In genomic region chr6:137759681-137760080, GRCm38 (mm10) we compare ENCODE assay signal across 10 mouse cellular contexts. TPM values are rescaled to one million over a fixed set of nuclear protein-coding genes. Genes with fewer than 3 reads are reported as not detected.
A peak's percentile ranks its signal among the peaks of the same experiment; 100 is the strongest.
DNase-seq lines count a peak whose midpoint lies in the region; ATAC-seq and TF ChIP-seq lines count a peak whose summit lies in the region.
"Had no signal": no experiment of that assay in that cellular context is flagged by ENCODE, and none has a peak within 500 bp of the region (broad histone marks: within the 10 kb centered on the region; RNA-seq: fewer than 3 reads in every experiment).

No protein-coding gene starts in this region.

- DNase-seq in kidney, postnatal 0 days (ENCODE audit: low spot score), result peak; percentile 29
- no peak for DNase-seq in kidney, adult 8-10 months
- DNase-seq in embryo, embryonic 11 days, result peak; percentile 46
- no peak for DNase-seq in gastrocnemius, postnatal 36 days
- no peak for DNase-seq in adrenal gland, adult 2 months
- DNase-seq: thymus, postnatal 25 days had no signal

- H3K9ac ChIP-seq in kidney, postnatal 0 days (ENCODE audit: low read depth, low read length), result no peak overlapping the region
- no peak overlapping the region for H3K9ac ChIP-seq in hindbrain, embryonic 12.5 days
- no peak overlapping the region for H3K9ac ChIP-seq in midbrain, embryonic 15.5 days
- H3K9ac ChIP-seq: liver, embryonic 15.5 days had no signal

- H3K27ac ChIP-seq in kidney, postnatal 0 days, result no peak overlapping the region
- no peak overlapping the region for H3K27ac ChIP-seq in hindbrain, embryonic 12.5 days
- no peak overlapping the region for H3K27ac ChIP-seq in midbrain, embryonic 15.5 days
- H3K27ac ChIP-seq: liver, embryonic 15.5 days had no signal

- H3K36me3 ChIP-seq in kidney, postnatal 0 days (ENCODE audit: insufficient read depth, low read length), result no peaks in the 10 kb centered on the region
- no peaks in the 10 kb centered on the region for H3K36me3 ChIP-seq in hindbrain, embryonic 12.5 days
- no peaks in the 10 kb centered on the region for H3K36me3 ChIP-seq in midbrain, embryonic 15.5 days (replicated peaks)
- H3K36me3 ChIP-seq: liver, embryonic 15.5 days had no signal

- intact Hi-C loops in gastrocnemius, postnatal 36 days (cut with DNase I), result no loop called here

- H3K4me3 ChIP-seq in kidney, postnatal 0 days (replicated peaks; ENCODE audit: low read depth, low read length), result no peak overlapping the region
- no peak overlapping the region for H3K4me3 ChIP-seq in hindbrain, embryonic 12.5 days
- H3K4me3 ChIP-seq in midbrain, embryonic 15.5 days, result no peak overlapping the region
- H3K4me3 ChIP-seq: liver, embryonic 15.5 days had no signal

- H3K27me3 ChIP-seq in kidney, postnatal 0 days (ENCODE audit: insufficient read depth, low read length), result no peaks in the 10 kb centered on the region
- H3K27me3 ChIP-seq in hindbrain, embryonic 12.5 days, result no peaks in the 10 kb centered on the region
- no peaks in the 10 kb centered on the region for H3K27me3 ChIP-seq in midbrain, embryonic 15.5 days (replicated peaks)
- H3K27me3 ChIP-seq: liver, embryonic 15.5 days had no signal

- H3K4me2 ChIP-seq in kidney, postnatal 0 days (ENCODE audit: low read length), result no peak overlapping the region
- H3K4me2 ChIP-seq in hindbrain, embryonic 12.5 days (replicated peaks), result no peak overlapping the region
- H3K4me2 ChIP-seq in midbrain, embryonic 15.5 days, result no peak overlapping the region
- H3K4me2 ChIP-seq: liver, embryonic 15.5 days had no signal

- no peak; the same call in 1 of the 2 replicates for ATAC-seq in kidney, postnatal 0 days (replicated peaks; ENCODE audit: low FRiP score, low read depth)
- 0 out of 2 replicates have a peak, but pooled peaks have one; percentile 57 for ATAC-seq in hindbrain, embryonic 12.5 days (ENCODE audit: low FRiP score)
- ATAC-seq in midbrain, embryonic 15.5 days (replicated peaks), result peak; percentile 49
- ATAC-seq: inflammation-experienced regulatory T-cells, adult 6 months had no signal

- no peaks in the 10 kb centered on the region; the same call in 1 of the 2 replicates for H3K4me1 ChIP-seq in kidney, postnatal 0 days (replicated peaks; ENCODE audit: insufficient read depth, low read length)
- peaks cover 11% of the 10 kb centered on the region for H3K4me1 ChIP-seq in hindbrain, embryonic 12.5 days
- peaks cover 10% of the 10 kb centered on the region; the same call in 1 of the 2 replicates for H3K4me1 ChIP-seq in midbrain, embryonic 15.5 days

- 38% methylated on average over 8 of the region's 8 CpGs for WGBS in kidney, postnatal 0 days
- 59% methylated on average over 8 of the region's 8 CpGs for WGBS in hindbrain, embryonic 12.5 days
- 48% methylated on average over 8 of the region's 8 CpGs for WGBS in midbrain, embryonic 15.5 days

- H3K9me3 ChIP-seq in kidney, postnatal 0 days (replicated peaks; ENCODE audit: low read length), result no peaks in the 10 kb centered on the region
- H3K9me3 ChIP-seq in hindbrain, embryonic 12.5 days (replicated peaks), result no peaks in the 10 kb centered on the region
- no peaks in the 10 kb centered on the region for H3K9me3 ChIP-seq in midbrain, embryonic 15.5 days
- H3K9me3 ChIP-seq: liver, embryonic 15.5 days had no signal

- no peak for TF ChIP-seq CTCF in kidney, postnatal 0 days (IDR thresholded peaks at IDR 0.05; ENCODE audit: low read depth)

RNA-seq across cellular contexts. Expression of gene Dera, which starts 5.3 kb away (rescaled TPM):
- 85.5 and 92.3 TPM in 2 replicates for polyA plus RNA-seq in kidney, postnatal 0 days (2015; fragmentation: Nextera tagmentation; extraction: Ambion mirVana)
- 39.6 and 39.9 TPM in 2 replicates for polyA plus RNA-seq in hindbrain, embryonic 12.5 days (2016; fragmentation: Nextera tagmentation; extraction: Ambion mirVana)
- polyA plus RNA-seq in midbrain, embryonic 15.5 days (2015; fragmentation: Nextera tagmentation; extraction: Ambion mirVana), result 11.1 and 12.3 TPM in 2 replicates
- total RNA-seq in gastrocnemius, postnatal 36 days (2021), result 10 to 100 TPM in 1 of 2 experiments, 1 to 10 TPM in 1; 9.8 to 11.7 TPM
- total RNA-seq in adrenal gland, adult 2 months (2021), result 10 to 100 TPM; 12.6 to 22.5 TPM
- polyA plus RNA-seq in adrenal gland, adult 2 months (2012; rRNA removed), result 4.1 and 5.1 TPM in 2 replicates

RNA-seq across cellular contexts. Expression of gene Strap, which starts 24.8 kb away (rescaled TPM):
- 138 and 151 TPM in 2 replicates for polyA plus RNA-seq in kidney, postnatal 0 days (2015; fragmentation: Nextera tagmentation; extraction: Ambion mirVana)
- 191 and 198 TPM in 2 replicates for polyA plus RNA-seq in hindbrain, embryonic 12.5 days (2016; fragmentation: Nextera tagmentation; extraction: Ambion mirVana)
- polyA plus RNA-seq in midbrain, embryonic 15.5 days (2015; fragmentation: Nextera tagmentation; extraction: Ambion mirVana), result 150 and 152 TPM in 2 replicates
- total RNA-seq in gastrocnemius, postnatal 36 days (2021), result 10 to 100 TPM; 70.8 to 77.0 TPM
- total RNA-seq in adrenal gland, adult 2 months (2021), result 100 to 1,000 TPM; 110 to 143 TPM
- 78.8 and 79.6 TPM in 2 replicates for polyA plus RNA-seq in adrenal gland, adult 2 months (2012; rRNA removed)

Comparison
In these comparisons a context has a peak if more than half of its experiments do, and no peak if none do; other contexts are left out.
1. DNase-seq: peak in kidney, postnatal 0 days (single experiment) and embryo, embryonic 11 days (single experiment); none in kidney, adult 8-10 months (0 of 2), gastrocnemius, postnatal 36 days (0 of 2) and adrenal gland, adult 2 months (single experiment).